Mouse (Mus musculus) cerebellum, postnatal 14 days (tissue): ENCODE results near the gene Mad1l1.
A peak's percentile ranks its signal among the peaks of the same experiment; 100 is the strongest.

Source experiments
- DNase-seq, 2 experiments: peaks; one replicate each; pipeline ENCODE4 v3.0.0; 2021; ENCODE audit warnings: mixed read lengths in 2 of 2

Mad1l1 gene

GRCm38 (mm10) chr5:140174814-140175490 is 146.4 kb downstream of the Mad1l1 start:
- no peak for DNase-seq

GRCm38 (mm10) chr5:140174066-140174465 is 147.3 kb downstream of the Mad1l1 start:
- DNase-seq, result no peak

GRCm38 (mm10) chr5:140173181-140173580 is 148.2 kb downstream of the Mad1l1 start:
- DNase-seq, result no peak

GRCm38 (mm10) chr5:140171710-140172109 is 149.6 kb downstream of the Mad1l1 start:
- no peak for DNase-seq

- no peak for DNase-seq
Measured at GRCm38 (mm10) chr5:140167531-140167930, 153.8 kb downstream of the Mad1l1 start.

- peak; percentile 32 to 45 for DNase-seq
Measured at GRCm38 (mm10) chr5:140167080-140167479, 154.3 kb downstream of the Mad1l1 start.

GRCm38 (mm10) chr5:140163947-140164346 is 157.4 kb downstream of the Mad1l1 start:
- no peak for DNase-seq

GRCm38 (mm10) chr5:140162071-140162845 is 159.1 kb downstream of the Mad1l1 start:
- DNase-seq, result no peak

GRCm38 (mm10) chr5:140159007-140159406 is 162.3 kb downstream of the Mad1l1 start:
- DNase-seq, result no peak

GRCm38 (mm10) chr5:140157886-140158627 is 163.3 kb downstream of the Mad1l1 start:
- no peak for DNase-seq

- no peak for DNase-seq
Measured at GRCm38 (mm10) chr5:140154166-140154565, 167.2 kb downstream of the Mad1l1 start.

- DNase-seq, result no peak
Measured at GRCm38 (mm10) chr5:140151871-140152270, 169.5 kb downstream of the Mad1l1 start.

GRCm38 (mm10) chr5:140151180-140151579 is 170.2 kb downstream of the Mad1l1 start:
- no peak for DNase-seq

- DNase-seq, result no peak
Measured at GRCm38 (mm10) chr5:140150694-140151093, 170.7 kb downstream of the Mad1l1 start.

- DNase-seq, result no peak
Measured at GRCm38 (mm10) chr5:140150136-140150535, 171.2 kb downstream of the Mad1l1 start.

GRCm38 (mm10) chr5:140149298-140149697 is 172.1 kb downstream of the Mad1l1 start:
- no peak for DNase-seq

- no peak for DNase-seq
Measured at GRCm38 (mm10) chr5:140143541-140143940, 177.8 kb downstream of the Mad1l1 start.

GRCm38 (mm10) chr5:140141336-140141735 is 180.0 kb downstream of the Mad1l1 start:
- no peak for DNase-seq

GRCm38 (mm10) chr5:140140214-140140613 is 181.1 kb downstream of the Mad1l1 start:
- peak; percentile 81 to 84 for DNase-seq

- peak; percentile 79 to 84 for DNase-seq
Measured at GRCm38 (mm10) chr5:140135734-140136625, 185.4 kb downstream of the Mad1l1 start.

- no peak for DNase-seq
Measured at GRCm38 (mm10) chr5:140134021-140134420, 187.3 kb downstream of the Mad1l1 start.

GRCm38 (mm10) chr5:140128414-140128981 is 192.9 kb downstream of the Mad1l1 start:
- no peak for DNase-seq
